Mouse (Mus musculus): ENCODE data around the gene Chst11.

DNA sequence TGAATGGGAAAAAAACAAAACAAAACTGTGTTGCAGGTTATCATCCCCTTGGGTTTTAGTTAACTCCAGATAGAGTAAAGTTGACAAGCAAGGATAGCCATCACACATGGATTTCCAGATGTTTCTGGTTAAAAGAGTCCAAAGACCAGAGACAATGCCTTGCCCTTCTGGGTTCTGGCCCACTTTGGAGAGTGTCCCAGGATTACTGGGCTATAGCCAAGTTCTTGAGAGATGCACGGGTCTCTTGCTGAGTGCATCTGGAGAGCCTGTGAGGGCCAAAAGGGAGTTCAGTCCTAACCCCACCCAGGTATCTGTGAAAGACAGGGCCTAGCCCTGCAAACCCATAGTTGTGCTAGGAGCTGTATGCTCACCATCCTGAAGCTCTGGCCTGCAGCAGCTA lies 193.4 kb downstream of the Chst11 start:
- TF ChIP-seq FLI1 (IDR thresholded peaks at IDR 0.05; ENCODE audit: low read length) (no peak), GATA1 (IDR thresholded peaks at IDR 0.05; ENCODE audit: borderline replicate concordance, low read length) (no peak)

Data from megakaryocyte, embryonic 14.5 days (primary cell).